Mouse (Mus musculus): ENCODE measurements around the gene Vkorc1. TPM values are rescaled to one million over a fixed set of nuclear protein-coding genes. Genes with fewer than 3 reads are reported as not detected.
A peak's percentile ranks its signal among the peaks of the same experiment; 100 is the strongest.

Gene Vkorc1
- total and polyA plus RNA-seq, 2 experiments: 261 to 833 TPM

GRCm38 (mm10) chr7:127935028-127935722, 39.8 kb upstream of the Vkorc1 start:
- DNase-seq (ENCODE audit: extremely low read depth, low read depth, low spot score): peak; percentile 84
- Histone ChIP-seq H3K36me3 (ENCODE audit: control insufficient read depth, insufficient read depth, low read length) (no peaks in the 10 kb centered on the region), H3K79me2 (ENCODE audit: control insufficient read depth, insufficient read depth, low read length) (no peaks in the 10 kb centered on the region), H3K27me3 (ENCODE audit: control insufficient read depth, insufficient read depth, low read length) (no peaks in the 10 kb centered on the region), H3K4me3 (ENCODE audit: insufficient read depth, low read depth, low read length) (peak overlapping the region; percentile 78), H3K9ac (ENCODE audit: low read depth, low read length) (peak overlapping the region; percentile 85), H3K27ac (replicated peaks; ENCODE audit: insufficient read depth, low read depth, low read length) (peak overlapping the region; percentile 60; the same call in 1 of the 2 replicates), H3K4me1 (ENCODE audit: control insufficient read depth, insufficient read depth, low read length) (peaks cover 12% of the 10 kb centered on the region)
- TF ChIP-seq CTCF (IDR thresholded peaks at IDR 0.05; ENCODE audit: low read depth, low read length) (peak; percentile 91), POLR2A (IDR thresholded peaks at IDR 0.05; ENCODE audit: extremely low read depth, insufficient read depth, low read length) (peak; percentile 72)
- WGBS: 7% methylated on average over 32 of the region's 32 CpGs

GRCm38 (mm10) chr7:127934075-127934474, 38.7 kb upstream of the Vkorc1 start:
- TF ChIP-seq POLR2A (IDR thresholded peaks at IDR 0.05; ENCODE audit: extremely low read depth, insufficient read depth, low read length) (no peak), CTCF (IDR thresholded peaks at IDR 0.05; ENCODE audit: low read depth, low read length) (no peak)
- Histone ChIP-seq H3K27ac (replicated peaks; ENCODE audit: insufficient read depth, low read depth, low read length) (no peak overlapping the region), H3K36me3 (ENCODE audit: control insufficient read depth, insufficient read depth, low read length) (no peaks in the 10 kb centered on the region), H3K9ac (ENCODE audit: low read depth, low read length) (no peak overlapping the region), H3K27me3 (ENCODE audit: control insufficient read depth, insufficient read depth, low read length) (no peaks in the 10 kb centered on the region), H3K4me3 (ENCODE audit: insufficient read depth, low read depth, low read length) (no peak overlapping the region), H3K4me1 (ENCODE audit: control insufficient read depth, insufficient read depth, low read length) (peaks cover 16% of the 10 kb centered on the region), H3K79me2 (ENCODE audit: control insufficient read depth, insufficient read depth, low read length) (no peaks in the 10 kb centered on the region)
- WGBS: 86% methylated on average over 5 of the region's 5 CpGs
- DNase-seq (ENCODE audit: extremely low read depth, low read depth, low spot score): no peak

GRCm38 (mm10) chr7:127932273-127933031, 37.0 kb upstream of the Vkorc1 start:
- TF ChIP-seq CTCF (IDR thresholded peaks at IDR 0.05; ENCODE audit: low read depth, low read length) (no peak), POLR2A (IDR thresholded peaks at IDR 0.05; ENCODE audit: extremely low read depth, insufficient read depth, low read length) (no peak)
- H3K27me3 ChIP-seq (ENCODE audit: control insufficient read depth, insufficient read depth, low read length): no peaks in the 10 kb centered on the region
- H3K4me1 ChIP-seq (ENCODE audit: control insufficient read depth, insufficient read depth, low read length): peaks cover 20% of the 10 kb centered on the region
- no peak for DNase-seq (ENCODE audit: extremely low read depth, low read depth, low spot score)
- H3K79me2 ChIP-seq (ENCODE audit: control insufficient read depth, insufficient read depth, low read length): no peaks in the 10 kb centered on the region
- no peaks in the 10 kb centered on the region for H3K36me3 ChIP-seq (ENCODE audit: control insufficient read depth, insufficient read depth, low read length)
- H3K4me3 ChIP-seq (ENCODE audit: insufficient read depth, low read depth, low read length): no peak overlapping the region
- peak overlapping the region; percentile 32 for H3K9ac ChIP-seq (ENCODE audit: low read depth, low read length)
- H3K27ac ChIP-seq (replicated peaks; ENCODE audit: insufficient read depth, low read depth, low read length): peak overlapping the region; percentile 67
- WGBS: 51% methylated on average over 13 of the region's 13 CpGs

GRCm38 (mm10) chr7:127931351-127932135, 36.1 kb upstream of the Vkorc1 start:
- Histone ChIP-seq H3K27ac (replicated peaks; ENCODE audit: insufficient read depth, low read depth, low read length) (peak overlapping the region; percentile 88), H3K4me3 (ENCODE audit: insufficient read depth, low read depth, low read length) (peak overlapping the region; percentile 24; the same call in 1 of the 2 replicates), H3K36me3 (ENCODE audit: control insufficient read depth, insufficient read depth, low read length) (no peaks in the 10 kb centered on the region), H3K4me1 (ENCODE audit: control insufficient read depth, insufficient read depth, low read length) (peaks cover 20% of the 10 kb centered on the region), H3K27me3 (ENCODE audit: control insufficient read depth, insufficient read depth, low read length) (no peaks in the 10 kb centered on the region), H3K79me2 (ENCODE audit: control insufficient read depth, insufficient read depth, low read length) (no peaks in the 10 kb centered on the region), H3K9ac (ENCODE audit: low read depth, low read length) (peak overlapping the region; percentile 65)
- TF ChIP-seq POLR2A (IDR thresholded peaks at IDR 0.05; ENCODE audit: extremely low read depth, insufficient read depth, low read length) (no peak), CTCF (IDR thresholded peaks at IDR 0.05; ENCODE audit: low read depth, low read length) (no peak)
- WGBS: 16% methylated on average over 13 of the region's 13 CpGs
- DNase-seq (ENCODE audit: extremely low read depth, low read depth, low spot score): peak; percentile 84

- Histone ChIP-seq H3K4me1 (ENCODE audit: control insufficient read depth, insufficient read depth, low read length) (peaks cover 20% of the 10 kb centered on the region), H3K4me3 (ENCODE audit: insufficient read depth, low read depth, low read length) (no peak overlapping the region), H3K27ac (replicated peaks; ENCODE audit: insufficient read depth, low read depth, low read length) (peak overlapping the region; percentile 18; the same call in 1 of the 2 replicates), H3K36me3 (ENCODE audit: control insufficient read depth, insufficient read depth, low read length) (peaks cover under 1% of the 10 kb centered on the region; the same call in 1 of the 2 replicates), H3K79me2 (ENCODE audit: control insufficient read depth, insufficient read depth, low read length) (no peaks in the 10 kb centered on the region), H3K9ac (ENCODE audit: low read depth, low read length) (no peak overlapping the region), H3K27me3 (ENCODE audit: control insufficient read depth, insufficient read depth, low read length) (no peaks in the 10 kb centered on the region)
- no peak for TF ChIP-seq CTCF (IDR thresholded peaks at IDR 0.05; ENCODE audit: low read depth, low read length)
- peak; percentile 39 for DNase-seq (ENCODE audit: extremely low read depth, low read depth, low spot score)
- WGBS: 27% methylated on average over 5 of the region's 5 CpGs
Measured at GRCm38 (mm10) chr7:127930636-127931035, 35.2 kb upstream of the Vkorc1 start.

Data from liver, adult 2 months (tissue).